Mouse (Mus musculus) thymus, adult 2 months (tissue): Measurements from ENCODE around the gene Fcho2. TPM values are rescaled to one million over a fixed set of nuclear protein-coding genes. Genes with fewer than 3 reads are reported as not detected.

Source experiments
- DNase-seq: peaks from one replicate; pipeline ENCODE4 v3.0.0; 2021
- H3K27ac ChIP-seq: fragments of 200-500 bp; 2 replicates; pipeline ENCODE4 v1.5.1; 2012; ENCODE audit warnings: low read length, control low read depth; ENCODE audit not compliant: control insufficient read depth, insufficient read depth
- H3K27me3 ChIP-seq: fragments of 200-500 bp; 2 replicates; pipeline ENCODE4 v1.6.1; 2012; ENCODE audit warnings: mild to moderate bottlenecking, low read length, moderate library complexity, mixed read lengths; ENCODE audit not compliant: control insufficient read depth, insufficient read depth
- H3K36me3 ChIP-seq: fragments of 200-500 bp; 2 replicates; pipeline ENCODE4 v1.6.1; 2012; ENCODE audit warnings: mild to moderate bottlenecking, low read length, moderate library complexity; ENCODE audit not compliant: control insufficient read depth, insufficient read depth
- H3K4me1 ChIP-seq: fragments of 200-500 bp; replicated peaks from 2 replicates; pipeline ENCODE4 v1.6.1; 2012; ENCODE audit warnings: low read length; ENCODE audit not compliant: control insufficient read depth, insufficient read depth
- H3K4me3 ChIP-seq: fragments of 200-500 bp; 2 replicates; pipeline ENCODE4 v1.5.1; 2012; ENCODE audit warnings: mild to moderate bottlenecking, low read length, control low read depth, moderate library complexity; ENCODE audit not compliant: control insufficient read depth, insufficient read depth
- CTCF ChIP-seq: fragments of 200-500 bp; IDR thresholded peaks from 2 replicates; pipeline ENCODE4 v1.5.1; 2012; ENCODE audit warnings: mild to moderate bottlenecking, control low read depth, low read length, moderate library complexity, borderline replicate concordance; ENCODE audit not compliant: control insufficient read depth, poor library complexity, insufficient read depth; ENCODE audit errors: extremely low read depth
- POLR2A ChIP-seq: fragments of 200-500 bp; IDR thresholded peaks from 2 replicates; pipeline ENCODE4 v1.6.1; 2012; ENCODE audit warnings: mild to moderate bottlenecking, low read length, control low read depth, moderate library complexity; ENCODE audit not compliant: control insufficient read depth, poor library complexity, insufficient read depth; ENCODE audit errors: extremely low read depth
- WGBS: fragments of 180-500 bp; shearing (Covaris S2); methylation state at CpG from one replicate; pipeline ENCODE4 v1.1.7; 2018; 5-methylcytosine and 5-hydroxymethylcytosine counted together
- polyA plus RNA-seq: library from polyadenylated mRNA; depleted of rRNA; stranded (reverse); fragments of >200 nt; gene quantifications from 2 replicates; pipeline ENCODE4 v1.2.3, GENCODE M21; 2012

Fcho2 gene
- polyA plus RNA-seq, 1 experiment: 10.7 TPM

DNA sequence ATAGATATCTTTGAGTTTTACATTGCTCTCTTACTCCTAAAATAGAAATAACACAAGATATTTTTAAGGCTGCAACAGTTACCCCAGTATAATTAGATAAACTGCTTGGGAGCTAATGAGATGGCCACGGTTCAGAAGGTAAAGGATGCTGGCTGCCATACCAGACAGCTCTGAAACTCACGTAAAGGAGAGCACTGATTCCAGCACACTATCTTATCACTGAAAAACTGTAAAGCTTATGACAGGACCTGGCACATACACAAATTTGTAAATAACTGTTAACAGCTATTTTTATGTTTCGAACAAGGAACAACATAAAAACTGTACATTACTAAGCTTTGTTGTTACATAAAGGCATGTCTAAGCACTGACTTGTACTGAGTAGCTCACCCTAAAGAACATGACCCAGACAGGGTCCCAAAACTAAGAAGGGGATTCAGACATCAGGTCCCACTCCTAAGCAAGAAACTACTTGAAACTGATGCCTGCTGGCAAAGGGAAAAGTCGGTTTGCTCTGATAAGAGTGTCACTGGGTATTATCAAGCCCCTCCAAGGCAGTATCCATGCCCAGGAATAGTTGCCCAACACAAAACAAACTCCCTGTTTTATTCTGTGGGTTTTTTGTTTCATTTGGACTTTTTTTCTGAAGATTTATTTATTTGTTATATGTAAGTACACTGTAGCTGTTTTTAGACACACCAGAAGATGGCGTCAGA is 28.1 kb downstream of the Fcho2 start:
- TF ChIP-seq CTCF: no peak
- no peak for TF ChIP-seq POLR2A
- DNase-seq: no peak
- no peaks in the 10 kb centered on the region for H3K36me3 ChIP-seq
- H3K27me3 ChIP-seq: no peaks in the 10 kb centered on the region
- 0 out of 2 replicates have a peak, but pooled peaks cover 3% of the 10 kb centered on the region for H3K4me1 ChIP-seq
- no peak overlapping the region for H3K27ac ChIP-seq
- no peak overlapping the region for H3K4me3 ChIP-seq
- WGBS: 96% methylated on average over 5 of the region's 5 CpGs

DNA sequence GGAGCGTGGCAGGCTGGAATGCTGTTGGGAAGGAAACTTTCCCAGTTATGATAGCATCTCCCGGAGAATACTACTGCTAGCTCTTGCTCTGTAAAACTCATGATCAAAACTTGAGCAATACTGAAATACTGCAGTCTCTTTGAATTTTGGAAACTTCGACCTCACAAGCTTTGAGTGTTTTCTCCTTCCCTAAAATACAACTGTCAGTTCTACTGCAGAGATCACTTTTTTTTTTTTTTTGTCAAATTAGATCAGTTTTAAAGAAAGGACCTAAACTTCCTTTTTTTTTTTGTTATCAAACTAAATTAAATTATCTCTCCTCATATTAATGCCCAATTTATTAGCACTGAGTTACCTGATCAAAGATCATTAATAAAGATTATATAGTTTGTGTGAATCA is 37.3 kb downstream of the Fcho2 start:
- no peak for TF ChIP-seq POLR2A
- TF ChIP-seq CTCF: no peak
- Histone ChIP-seq H3K27me3 (no peaks in the 10 kb centered on the region), H3K4me1 (no peaks in the 10 kb centered on the region), H3K36me3 (peaks cover 10% of the 10 kb centered on the region; the same call in 1 of the 2 replicates), H3K4me3 (no peak overlapping the region), H3K27ac (no peak overlapping the region)
- 87% methylated on average over 3 of the region's 3 CpGs for WGBS
- DNase-seq: no peak

DNA sequence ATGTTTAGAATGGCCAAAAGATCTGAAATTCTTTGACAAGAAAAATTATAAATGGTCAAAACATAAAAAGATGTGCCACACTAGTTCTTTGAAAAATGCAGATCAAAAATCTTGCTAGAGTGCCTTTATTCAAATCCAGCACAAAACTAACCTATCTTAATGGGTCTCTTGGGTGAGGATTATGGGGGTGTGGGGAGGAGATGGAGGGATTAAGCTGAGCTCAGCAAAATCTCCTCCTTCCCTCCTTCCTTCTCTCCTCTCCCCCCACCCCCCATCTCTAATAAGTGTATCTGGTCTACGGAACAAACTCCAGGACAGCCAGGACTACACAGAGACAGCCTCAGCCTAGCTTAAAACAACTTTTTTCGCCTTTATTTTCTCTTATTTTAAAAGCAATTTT is 43.8 kb downstream of the Fcho2 start:
- no peak overlapping the region for H3K4me3 ChIP-seq
- no peaks in the 10 kb centered on the region for H3K4me1 ChIP-seq
- H3K36me3 ChIP-seq: peaks cover 10% of the 10 kb centered on the region; the same call in 1 of the 2 replicates
- H3K27me3 ChIP-seq: no peaks in the 10 kb centered on the region
- TF ChIP-seq POLR2A (no peak), CTCF (no peak)
- no peak for DNase-seq
- H3K27ac ChIP-seq: no peak overlapping the region
- WGBS: 95% methylated on average over 2 of the region's 2 CpGs

DNA sequence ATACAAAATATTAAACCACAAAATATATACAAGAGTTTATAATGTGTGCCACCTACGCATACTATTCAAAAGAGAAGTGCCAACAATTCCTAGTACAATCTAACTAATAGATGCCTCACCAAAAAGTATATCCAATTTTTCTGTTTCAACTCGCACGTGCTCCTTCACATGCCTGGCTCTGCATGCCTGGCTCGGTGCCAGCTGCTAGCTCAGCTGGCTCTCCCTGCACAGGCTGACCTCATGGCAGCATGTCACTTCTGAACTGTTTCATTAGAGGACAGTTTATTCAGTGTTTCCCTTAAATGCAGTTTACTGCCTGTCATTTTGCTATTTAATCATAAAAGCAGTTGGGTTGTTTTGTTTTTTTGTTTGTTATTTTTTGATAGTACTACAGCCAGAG is 46.9 kb downstream of the Fcho2 start:
- no peaks in the 10 kb centered on the region for H3K4me1 ChIP-seq
- no peaks in the 10 kb centered on the region for H3K36me3 ChIP-seq
- H3K4me3 ChIP-seq: no peak overlapping the region
- DNase-seq: no peak
- H3K27me3 ChIP-seq: no peaks in the 10 kb centered on the region
- no peak overlapping the region for H3K27ac ChIP-seq
- TF ChIP-seq CTCF (no peak), POLR2A (no peak)
- 80% methylated on average over 4 of the region's 4 CpGs for WGBS

DNA sequence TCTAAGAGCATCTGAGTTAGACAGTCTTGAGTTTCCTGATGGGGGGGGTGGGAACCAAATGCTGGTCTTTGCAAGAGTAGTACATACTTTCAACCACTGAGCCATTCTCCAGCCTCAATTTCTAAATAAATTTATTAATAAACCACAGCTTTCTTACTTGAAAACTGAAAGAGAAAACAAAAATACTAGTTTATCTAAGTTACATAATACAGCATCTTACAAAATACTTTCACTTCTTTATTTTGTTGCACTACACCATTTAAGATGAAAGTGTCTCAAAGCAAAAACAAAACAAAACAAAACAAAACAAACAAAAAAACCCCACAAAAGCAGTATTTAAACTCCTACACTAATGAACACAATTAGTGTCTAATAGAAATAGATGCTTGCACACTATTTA is 53.5 kb downstream of the Fcho2 start:
- TF ChIP-seq CTCF (no peak), POLR2A (no peak)
- Histone ChIP-seq H3K4me1 (no peaks in the 10 kb centered on the region), H3K36me3 (no peaks in the 10 kb centered on the region), H3K27ac (no peak overlapping the region), H3K4me3 (no peak overlapping the region), H3K27me3 (no peaks in the 10 kb centered on the region)
- DNase-seq: no peak

DNA sequence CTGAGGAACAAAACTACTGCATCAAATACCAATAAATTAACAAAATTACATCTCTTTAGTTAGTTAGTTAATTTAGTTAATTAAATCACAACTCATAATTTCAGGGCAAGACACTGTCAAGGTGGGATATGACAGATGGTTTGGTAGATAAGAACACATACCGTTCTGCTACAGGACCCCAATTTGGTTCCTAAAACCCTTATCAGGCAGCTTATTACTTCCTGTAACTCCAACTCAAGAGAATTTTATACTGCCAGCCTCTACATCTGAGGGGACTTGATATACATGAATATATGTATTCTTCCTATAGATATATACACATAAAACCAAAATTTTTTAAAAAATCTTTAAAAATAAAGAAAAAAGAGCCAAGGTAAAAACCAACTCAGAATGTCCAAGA is 59.4 kb downstream of the Fcho2 start:
- H3K4me3 ChIP-seq: no peak overlapping the region
- H3K4me1 ChIP-seq: no peaks in the 10 kb centered on the region
- no peaks in the 10 kb centered on the region for H3K36me3 ChIP-seq
- WGBS: 31% methylated on average over 1 of the region's 1 CpGs
- no peak for TF ChIP-seq POLR2A
- TF ChIP-seq CTCF: no peak
- no peak for DNase-seq
- no peak overlapping the region for H3K27ac ChIP-seq
- no peaks in the 10 kb centered on the region for H3K27me3 ChIP-seq

DNA sequence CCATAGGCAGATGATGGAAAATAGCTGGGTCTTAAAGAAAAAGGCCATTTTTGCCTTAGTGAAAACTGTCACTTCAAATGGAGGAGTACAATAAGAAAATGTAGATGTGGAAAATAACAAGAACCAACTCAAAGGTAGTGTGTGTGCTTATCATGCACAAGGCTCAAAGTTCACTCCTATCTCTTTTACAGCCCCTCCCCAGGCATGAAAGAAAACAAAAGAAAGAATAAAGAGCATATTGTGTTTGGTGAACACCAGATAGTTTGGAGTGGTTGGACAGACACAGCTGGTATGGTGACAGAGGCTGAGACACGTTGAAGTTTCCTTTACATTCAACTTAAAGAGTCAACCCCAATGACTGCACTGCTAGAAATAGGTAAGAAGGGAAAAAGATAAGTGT is 70.6 kb downstream of the Fcho2 start:
- Histone ChIP-seq H3K36me3 (peaks cover 11% of the 10 kb centered on the region), H3K27ac (no peak overlapping the region), H3K4me3 (no peak overlapping the region), H3K27me3 (no peaks in the 10 kb centered on the region), H3K4me1 (no peaks in the 10 kb centered on the region)
- no peak for TF ChIP-seq CTCF
- no peak for TF ChIP-seq POLR2A
- 79% methylated on average over 1 of the region's 1 CpGs for WGBS
- no peak for DNase-seq
